Mouse (Mus musculus) olfactory bulb, adult 2 months (tissue): ENCODE data around the gene Dner.

Experiments
- CTCF ChIP-seq: fragments of 200-500 bp; IDR thresholded peaks from 2 replicates; pipeline ENCODE4 v1.5.1; 2012; ENCODE audit warnings: low read depth, mild to moderate bottlenecking, low read length, moderate library complexity; ENCODE audit not compliant: insufficient read depth
- POLR2A ChIP-seq: fragments of 200-500 bp; IDR thresholded peaks from 2 replicates; pipeline ENCODE4 v1.6.1; 2012; ENCODE audit warnings: mild to moderate bottlenecking, low read depth, low read length, moderate library complexity; ENCODE audit not compliant: insufficient read depth

DNA sequence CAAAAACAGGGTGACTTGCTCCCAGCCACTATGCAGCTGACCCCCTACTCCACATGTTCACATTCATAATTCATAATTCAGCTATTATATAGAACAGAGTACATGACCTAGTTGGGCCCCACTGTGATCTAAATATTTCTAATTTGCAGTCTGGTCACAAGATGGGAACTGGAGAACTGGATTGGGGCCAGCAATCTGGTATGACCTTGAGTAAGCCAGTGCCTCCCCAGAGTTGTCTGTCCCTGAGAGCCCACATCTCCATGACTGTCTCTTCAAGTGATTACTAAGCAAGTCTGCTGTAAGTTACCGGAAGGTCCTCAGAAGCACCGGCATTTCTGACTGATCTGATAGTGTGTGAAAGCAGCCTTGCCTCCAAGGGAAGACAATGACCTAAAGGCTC lies 49.2 kb downstream of the Dner start:
- TF ChIP-seq CTCF: no peak
- no peak for TF ChIP-seq POLR2A
